Mouse (Mus musculus): ENCODE measurements around the gene Btbd35f12. TPM values are rescaled to one million over a fixed set of nuclear protein-coding genes. Genes with fewer than 3 reads are reported as not detected.
"Not testable (repeated sequence)": the region's sequence is repeated elsewhere in the genome, so short reads cannot be mapped to it uniquely, and the experiment has no call there.

The Btbd35f12 gene
- total RNA-seq (2021), result not detected
- long read RNA-seq, result 0 reads

DNA sequence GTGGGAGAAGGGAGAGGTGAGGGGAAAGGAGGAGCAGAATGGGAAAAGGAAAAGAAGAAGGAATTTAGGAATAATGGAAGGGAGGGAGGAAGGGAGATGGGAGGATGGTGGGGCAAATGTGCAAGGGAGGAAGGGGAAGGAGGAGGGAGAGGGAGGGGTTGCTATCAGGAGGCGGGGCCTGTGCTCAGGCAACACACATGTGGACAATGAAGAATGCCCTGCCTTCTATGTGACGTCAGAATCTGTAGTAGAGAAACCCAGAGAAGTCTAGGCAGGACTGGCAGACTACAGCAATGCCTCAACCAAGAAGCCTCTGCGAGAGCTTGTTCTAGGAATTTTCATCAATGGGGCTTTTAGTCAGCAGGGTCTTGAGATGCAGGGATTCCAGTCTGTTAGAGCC is at the start of gene Btbd35f12:
Btbd35f12 (plus strand) TSS at position 301 of the 400 bp plus-strand sequence.
- DNase-seq (ENCODE audit: low spot score in 2 of 2), result not testable (repeated sequence)

DNA sequence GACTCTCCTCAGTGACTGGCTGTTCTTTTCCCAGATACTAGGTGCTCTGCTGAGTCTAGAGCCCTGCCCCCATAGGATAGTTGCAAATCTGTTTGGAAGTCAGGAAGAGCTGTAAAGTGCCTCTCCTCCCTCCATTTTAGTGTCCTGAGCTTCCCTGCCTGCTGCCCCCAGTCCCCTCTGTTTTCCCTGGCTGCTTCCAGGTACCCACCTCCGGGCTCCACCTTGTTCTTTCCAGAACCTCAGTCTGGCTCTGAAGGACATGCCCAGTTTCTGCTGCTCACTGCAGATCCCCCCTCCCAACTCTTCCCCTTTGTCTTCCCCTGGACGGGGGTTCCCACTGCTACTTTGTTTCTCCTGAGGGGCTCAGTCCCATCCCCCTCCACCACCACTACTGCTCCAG is 40.1 kb downstream of the Btbd35f12 start:
- peak in 1 of 2 experiments; percentile 5 for DNase-seq (ENCODE audit: low spot score in 2 of 2)

Other genes starting within 250 kb of the Btbd35f12 start
- gene Spin2-ps6, start 78.5 kb upstream of the Btbd35f12 start, total RNA-seq (2021), result not detected